Mouse (Mus musculus) heart, embryonic 10.5 days (tissue): ENCODE data around the gene Ahcyl2. TPM values are rescaled to one million over a fixed set of nuclear protein-coding genes. Genes with fewer than 3 reads are reported as not detected.

ENCODE experiments used
- DNase-seq: peaks from one replicate; pipeline ENCODE4 v3.0.0-alpha.2; 2017; ENCODE audit warnings: low spot score
- H3K27ac ChIP-seq: fragments of 300-500 bp; sonication (generic); 2 replicates; pipeline ENCODE4 v1.5.1; 2016; ENCODE audit warnings: mild to moderate bottlenecking
- H3K27me3 ChIP-seq: fragments of 300-500 bp; sonication (generic); 2 replicates; pipeline ENCODE4 v1.6.1; 2016; ENCODE audit warnings: mild to moderate bottlenecking; ENCODE audit not compliant: poor library complexity, insufficient read depth, severe bottlenecking
- H3K36me3 ChIP-seq: fragments of 300-500 bp; sonication (generic); 2 replicates; pipeline ENCODE4 v1.6.1; 2016; ENCODE audit warnings: mild to moderate bottlenecking, moderate library complexity
- H3K4me1 ChIP-seq: fragments of 300-500 bp; sonication (generic); 2 replicates; pipeline ENCODE4 v1.6.1; 2016; ENCODE audit warnings: mild to moderate bottlenecking
- H3K4me3 ChIP-seq: fragments of 300-500 bp; sonication (generic); 2 replicates; pipeline ENCODE4 v1.5.1; 2016; ENCODE audit warnings: mild to moderate bottlenecking, moderate library complexity
- H3K9me3 ChIP-seq: fragments of 300-500 bp; sonication (generic); 2 replicates; pipeline ENCODE4 v1.6.1; 2016; ENCODE audit warnings: mild to moderate bottlenecking, moderate library complexity
- WGBS: fragments of 180-500 bp; shearing (Covaris S2); methylation state at CpG from one replicate; pipeline ENCODE4 v1.1.7; 2016; 5-methylcytosine and 5-hydroxymethylcytosine counted together
- polyA plus RNA-seq: library from polyadenylated mRNA; unstranded; fragments of >200 nt; fragmentation: Nextera tagmentation; extraction: Ambion mirVana; gene quantifications from 2 replicates; pipeline ENCODE4 v1.2.1, GENCODE M21; 2016

Gene Ahcyl2
- polyA plus RNA-seq, 1 experiment from 2014 or later, result 13.5 TPM

DNA sequence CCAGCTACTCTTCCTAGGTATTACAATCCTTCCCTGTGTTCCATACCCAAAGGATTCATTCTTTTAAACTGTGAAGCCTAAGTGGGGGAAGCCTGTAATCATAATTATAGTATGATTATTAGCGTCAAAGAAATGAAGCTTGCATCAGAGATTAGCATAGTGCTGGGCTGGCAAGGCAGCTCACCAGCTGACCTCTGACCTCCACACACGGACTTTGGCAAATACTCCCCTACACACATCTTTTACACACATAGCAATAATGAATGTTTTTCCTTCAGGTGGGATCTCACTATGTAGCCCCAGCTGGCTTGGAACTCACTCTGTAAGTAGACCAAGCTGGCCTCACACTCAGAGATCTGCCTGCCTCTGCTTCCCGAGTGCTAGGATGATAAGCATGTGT is 84.1 kb downstream of the Ahcyl2 start:
- no peak overlapping the region for H3K27ac ChIP-seq
- WGBS, result 79% methylated on average over 3 of the region's 3 CpGs
- no peaks in the 10 kb centered on the region for H3K9me3 ChIP-seq
- H3K27me3 ChIP-seq, result no peaks in the 10 kb centered on the region
- H3K4me1 ChIP-seq, result peaks cover 23% of the 10 kb centered on the region
- no peak for DNase-seq
- H3K36me3 ChIP-seq, result no peaks in the 10 kb centered on the region
- H3K4me3 ChIP-seq, result no peak overlapping the region

- H3K27ac ChIP-seq, result peak overlapping the region; percentile 74
- H3K4me1 ChIP-seq, result peaks cover 34% of the 10 kb centered on the region
- peak overlapping the region; percentile 37 for H3K4me3 ChIP-seq
- no peaks in the 10 kb centered on the region for H3K9me3 ChIP-seq
- peak; percentile 84 for DNase-seq
- 29% methylated on average over 12 of the region's 12 CpGs for WGBS
- no peaks in the 10 kb centered on the region for H3K27me3 ChIP-seq
- no peaks in the 10 kb centered on the region for H3K36me3 ChIP-seq
Observed at GRCm38 (mm10) chr6:29853213-29853899, 85.5 kb downstream of the Ahcyl2 start.

DNA sequence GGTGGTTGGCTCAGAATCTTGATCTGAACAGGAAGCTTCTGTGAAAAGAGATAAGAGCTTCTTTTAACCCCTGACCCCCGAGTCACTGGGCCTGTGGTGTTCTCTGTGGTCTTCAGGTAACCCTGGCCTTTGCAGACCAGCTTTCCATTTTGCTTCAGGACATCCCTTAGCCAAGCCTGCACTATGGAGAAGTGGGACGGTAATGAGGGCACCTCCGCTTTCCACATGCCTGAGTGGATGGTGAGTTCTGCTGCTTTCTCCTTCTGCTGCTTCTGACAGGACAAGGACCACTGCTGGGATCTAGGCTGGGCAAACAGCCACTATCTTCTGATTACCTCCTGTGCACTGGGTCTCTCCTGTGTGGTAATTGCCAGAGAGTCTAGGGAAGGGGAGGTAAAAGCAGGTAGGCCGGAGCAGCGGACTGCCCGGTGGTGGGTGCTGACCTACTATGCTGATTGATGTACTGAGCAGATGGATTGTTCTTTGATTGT is 86.1 kb downstream of the Ahcyl2 start:
- H3K36me3 ChIP-seq, result no peaks in the 10 kb centered on the region
- 76% methylated on average over 6 of the region's 6 CpGs for WGBS
- H3K4me1 ChIP-seq, result peaks cover 38% of the 10 kb centered on the region
- DNase-seq, result no peak
- no peak overlapping the region; the same call in 1 of the 2 replicates for H3K4me3 ChIP-seq
- H3K9me3 ChIP-seq, result no peaks in the 10 kb centered on the region
- peak overlapping the region; percentile 74 for H3K27ac ChIP-seq
- no peaks in the 10 kb centered on the region for H3K27me3 ChIP-seq

DNA sequence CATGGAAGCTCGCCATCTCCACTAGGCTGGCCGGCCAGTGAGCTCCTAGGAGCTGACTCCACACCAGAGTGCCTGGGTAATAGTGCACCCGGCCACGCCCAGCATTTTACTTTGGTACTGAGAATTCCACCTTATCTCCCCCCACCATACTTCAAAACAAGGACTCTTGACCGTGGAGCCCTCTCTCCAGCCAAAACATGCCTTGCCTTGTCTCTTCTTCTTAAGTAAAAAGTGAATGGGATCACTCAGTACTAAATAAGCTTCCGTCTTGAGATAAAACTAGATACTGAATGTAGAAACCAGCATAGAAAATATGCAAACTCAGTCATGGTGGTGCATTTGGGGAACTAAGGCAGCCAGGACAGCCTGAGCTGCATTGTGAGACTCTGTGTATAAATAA is 90.8 kb downstream of the Ahcyl2 start:
- H3K4me1 ChIP-seq, result peaks cover 30% of the 10 kb centered on the region
- H3K4me3 ChIP-seq, result no peak overlapping the region
- peak; percentile 93 for DNase-seq
- peak overlapping the region; percentile 69 for H3K27ac ChIP-seq
- WGBS, result 52% methylated on average over 6 of the region's 6 CpGs
- H3K27me3 ChIP-seq, result no peaks in the 10 kb centered on the region
- 0 out of 2 replicates have a peak, but pooled peaks cover 6% of the 10 kb centered on the region for H3K36me3 ChIP-seq
- no peaks in the 10 kb centered on the region for H3K9me3 ChIP-seq

DNA sequence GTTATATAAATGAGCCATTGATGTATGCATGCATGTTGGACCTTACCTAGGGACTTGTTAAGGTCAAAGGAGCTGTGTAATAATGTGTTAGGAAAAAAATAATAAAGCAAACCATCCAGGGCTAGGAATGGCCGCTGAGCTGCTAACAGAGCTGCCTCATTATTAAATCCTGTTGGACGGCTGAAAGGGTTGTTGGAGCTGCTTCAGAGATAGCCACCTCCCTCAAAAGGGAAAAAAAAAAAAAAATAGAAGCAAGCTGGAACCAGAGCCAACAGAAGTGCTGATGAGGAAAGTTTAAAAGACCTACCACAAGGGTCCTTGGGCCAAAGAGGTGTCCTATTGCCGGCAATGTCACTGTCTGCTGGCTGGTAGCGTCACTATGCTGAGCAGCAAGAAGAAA is 91.5 kb downstream of the Ahcyl2 start:
- 72% methylated on average over 4 of the region's 4 CpGs for WGBS

DNA sequence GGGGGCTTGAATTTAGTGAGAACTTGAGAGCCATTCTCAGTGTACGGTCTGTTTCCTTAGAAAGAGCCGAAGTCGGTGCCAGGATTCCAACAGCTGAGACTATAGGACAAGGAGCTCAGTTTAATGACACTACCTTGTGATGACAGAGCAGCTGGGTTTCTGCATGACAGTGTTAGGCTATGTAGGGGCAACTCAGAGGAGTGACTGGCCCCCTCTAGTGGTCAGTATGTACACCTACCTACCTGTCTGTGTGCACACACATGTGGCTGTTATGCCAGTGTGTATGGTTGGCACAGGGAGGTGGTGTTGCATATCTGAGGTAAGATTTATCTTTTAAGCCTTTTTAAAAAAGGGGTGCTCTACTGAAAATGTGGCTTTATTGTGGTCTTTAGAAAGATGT is 92.4 kb downstream of the Ahcyl2 start:
- Histone ChIP-seq H3K4me3 (no peak overlapping the region), H3K27me3 (no peaks in the 10 kb centered on the region), H3K9me3 (no peaks in the 10 kb centered on the region), H3K27ac (0 out of 2 replicates have a peak overlapping the region, but pooled peaks have one; percentile 69), H3K4me1 (peaks cover 25% of the 10 kb centered on the region), H3K36me3 (0 out of 2 replicates have a peak, but pooled peaks cover 6% of the 10 kb centered on the region)
- DNase-seq, result no peak
- WGBS, result 79% methylated on average over 3 of the region's 3 CpGs

More for the DNA sequence above, 91.5 kb downstream of the Ahcyl2 start:
- Histone ChIP-seq H3K27ac (peak overlapping the region; percentile 69; the same call in 1 of the 2 replicates), H3K9me3 (no peaks in the 10 kb centered on the region), H3K4me3 (no peak overlapping the region), H3K4me1 (peaks cover 25% of the 10 kb centered on the region), H3K27me3 (no peaks in the 10 kb centered on the region), H3K36me3 (0 out of 2 replicates have a peak, but pooled peaks cover 6% of the 10 kb centered on the region)
- no peak for DNase-seq

DNA sequence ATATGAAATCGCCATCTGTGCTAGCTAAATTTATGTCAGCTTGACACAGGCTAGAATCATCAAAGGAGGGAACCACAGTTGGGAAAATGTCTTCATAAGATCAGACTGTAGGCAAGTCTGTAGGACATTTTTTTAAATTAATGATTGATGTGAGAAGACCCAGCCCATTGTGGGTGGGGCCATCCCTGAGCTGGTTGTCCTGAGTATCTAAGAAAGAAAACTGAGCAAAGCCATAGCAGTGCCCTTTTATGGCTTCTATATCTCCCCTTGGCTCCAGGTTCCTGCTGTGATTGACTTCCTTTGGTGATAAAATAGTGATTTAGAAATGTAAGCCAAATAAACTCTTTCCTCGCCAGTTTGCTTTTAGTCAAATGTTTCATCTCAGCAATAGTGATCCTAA is 97.1 kb downstream of the Ahcyl2 start:
- Histone ChIP-seq H3K27me3 (no peaks in the 10 kb centered on the region), H3K27ac (no peak overlapping the region), H3K4me1 (peaks cover 10% of the 10 kb centered on the region; the same call in 1 of the 2 replicates), H3K9me3 (no peaks in the 10 kb centered on the region), H3K36me3 (peaks cover 13% of the 10 kb centered on the region; the same call in 1 of the 2 replicates), H3K4me3 (no peak overlapping the region)
- no peak for DNase-seq
- 78% methylated on average over 2 of the region's 2 CpGs for WGBS

DNA sequence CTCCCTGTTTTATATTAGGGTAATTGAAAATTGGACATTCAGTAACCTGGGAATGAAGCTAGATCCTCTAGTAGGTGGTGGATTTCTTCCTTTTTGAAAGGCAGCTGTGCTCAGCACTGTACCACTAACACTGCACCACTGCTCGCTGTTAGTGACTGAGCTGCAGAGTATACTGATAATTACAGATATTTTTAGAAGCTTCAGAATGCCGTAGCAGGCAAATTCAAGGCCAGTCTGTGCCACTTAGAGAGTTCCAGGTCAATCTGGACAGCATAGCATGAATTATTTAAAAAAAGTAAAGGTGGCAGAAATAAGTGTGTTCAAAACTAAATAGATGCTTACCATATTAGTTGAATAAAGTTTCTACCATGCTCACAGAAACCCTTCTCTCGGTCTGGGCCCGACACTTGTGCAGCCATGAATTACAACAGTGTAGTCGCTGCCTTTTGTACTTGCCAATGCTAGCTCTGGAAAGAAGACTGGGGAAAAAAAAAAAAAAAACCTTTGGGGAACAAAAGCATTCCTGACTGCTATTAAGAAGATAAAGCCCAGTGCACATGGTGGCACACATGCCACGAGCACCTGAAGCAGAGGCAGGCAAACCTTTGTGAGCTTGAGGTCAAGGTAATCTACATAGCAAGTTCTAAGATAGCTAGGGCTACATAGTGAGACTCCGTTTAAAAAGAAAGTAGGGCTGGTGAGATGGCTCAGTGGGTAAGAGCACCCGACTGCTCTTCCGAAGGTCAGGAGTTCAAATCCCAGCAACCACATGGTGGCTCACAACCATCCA is 99.3 kb downstream of the Ahcyl2 start:
- H3K4me3 ChIP-seq, result no peak overlapping the region
- H3K36me3 ChIP-seq, result peaks cover 19% of the 10 kb centered on the region; the same call in 1 of the 2 replicates
- H3K4me1 ChIP-seq, result peaks cover 10% of the 10 kb centered on the region; the same call in 1 of the 2 replicates
- H3K9me3 ChIP-seq, result no peaks in the 10 kb centered on the region
- peak overlapping the region; percentile 72 for H3K27ac ChIP-seq
- H3K27me3 ChIP-seq, result no peaks in the 10 kb centered on the region
- DNase-seq, result no peak
- 66% methylated on average over 9 of the region's 9 CpGs for WGBS

GRCm38 (mm10) chr6:29868341-29868895 is 100.6 kb downstream of the Ahcyl2 start:
- H3K4me1 ChIP-seq, result peaks cover 10% of the 10 kb centered on the region; the same call in 1 of the 2 replicates
- no peak overlapping the region; the same call in 1 of the 2 replicates for H3K27ac ChIP-seq
- no peaks in the 10 kb centered on the region for H3K9me3 ChIP-seq
- H3K4me3 ChIP-seq, result no peak overlapping the region
- WGBS, result 79% methylated on average over 2 of the region's 2 CpGs
- peaks cover 13% of the 10 kb centered on the region; the same call in 1 of the 2 replicates for H3K36me3 ChIP-seq
- DNase-seq, result no peak
- no peaks in the 10 kb centered on the region for H3K27me3 ChIP-seq

DNA sequence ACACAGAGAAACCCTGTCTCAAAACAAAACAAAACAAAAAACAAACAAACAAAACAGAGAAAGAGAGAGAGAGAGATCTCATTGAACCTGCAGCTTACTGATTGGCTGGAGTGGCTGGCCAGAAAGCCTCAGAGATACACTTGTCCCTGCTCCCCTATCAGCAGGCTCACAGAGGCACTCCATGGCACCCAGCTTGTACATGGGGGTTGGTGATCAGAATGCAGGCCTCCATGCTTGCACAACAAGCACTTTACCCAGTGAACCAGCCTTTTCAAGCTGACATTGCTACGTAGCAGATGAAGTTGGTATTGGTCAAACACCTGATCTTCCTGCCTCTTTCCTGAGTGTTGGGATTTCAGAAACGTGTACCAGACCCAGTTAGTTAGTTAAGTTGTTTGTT is 105.8 kb downstream of the Ahcyl2 start:
- Histone ChIP-seq H3K27me3 (no peaks in the 10 kb centered on the region), H3K27ac (peak overlapping the region; percentile 69), H3K9me3 (no peaks in the 10 kb centered on the region), H3K36me3 (peaks cover 11% of the 10 kb centered on the region; the same call in 1 of the 2 replicates), H3K4me3 (no peak overlapping the region), H3K4me1 (peaks cover 12% of the 10 kb centered on the region)
- WGBS, result 48% methylated on average over 2 of the region's 2 CpGs
- DNase-seq, result no peak

DNA sequence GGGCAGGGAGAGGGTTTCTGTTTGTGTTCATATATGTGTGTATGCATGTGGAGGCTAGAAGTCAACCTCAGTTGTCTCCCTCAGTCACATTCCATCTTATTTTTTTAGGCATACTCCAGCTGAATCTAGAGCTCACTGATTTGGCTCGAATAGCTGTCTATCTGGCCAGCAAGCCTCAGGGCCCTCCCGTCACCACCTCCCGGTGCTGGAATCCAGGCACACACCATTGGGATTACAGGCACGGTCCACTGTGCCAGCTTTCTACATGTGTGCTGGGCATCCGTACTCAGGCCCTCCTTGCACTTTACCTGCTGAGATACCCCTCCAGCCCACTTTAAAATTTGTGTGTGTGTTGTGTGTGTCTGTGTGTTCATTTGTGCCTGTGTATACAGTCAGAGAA is 107.8 kb downstream of the Ahcyl2 start:
- H3K4me3 ChIP-seq, result no peak overlapping the region
- H3K4me1 ChIP-seq, result peaks cover 18% of the 10 kb centered on the region
- H3K27ac ChIP-seq, result peak overlapping the region; percentile 23; the same call in 1 of the 2 replicates
- H3K36me3 ChIP-seq, result peaks cover 7% of the 10 kb centered on the region; the same call in 1 of the 2 replicates
- no peaks in the 10 kb centered on the region for H3K27me3 ChIP-seq
- DNase-seq, result no peak
- WGBS, result 53% methylated on average over 5 of the region's 5 CpGs
- no peaks in the 10 kb centered on the region for H3K9me3 ChIP-seq

DNA sequence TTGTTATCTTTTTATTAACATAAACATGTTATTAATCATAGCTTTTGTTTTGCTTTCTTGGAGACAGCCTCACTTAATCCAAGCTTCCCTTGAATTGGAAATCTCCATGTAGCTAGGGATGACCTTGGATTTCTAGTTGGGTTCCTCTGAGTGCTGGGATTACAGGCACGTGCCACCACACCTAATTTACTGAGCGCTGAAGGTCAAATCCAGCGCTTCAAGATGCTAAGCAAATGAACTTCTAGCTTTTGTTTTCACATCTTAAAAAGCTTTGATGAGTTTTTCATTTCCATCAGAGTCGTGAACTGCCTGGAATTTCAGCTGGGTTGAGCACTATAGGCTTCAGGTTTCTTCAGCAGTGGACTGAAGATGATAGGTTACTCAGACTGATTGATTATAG is 109.0 kb downstream of the Ahcyl2 start:
- no peaks in the 10 kb centered on the region for H3K27me3 ChIP-seq
- no peak overlapping the region for H3K27ac ChIP-seq
- H3K9me3 ChIP-seq, result no peaks in the 10 kb centered on the region
- WGBS, result 82% methylated on average over 4 of the region's 4 CpGs
- no peaks in the 10 kb centered on the region; the same call in 1 of the 2 replicates for H3K36me3 ChIP-seq
- DNase-seq, result no peak
- H3K4me1 ChIP-seq, result peaks cover 27% of the 10 kb centered on the region
- no peak overlapping the region for H3K4me3 ChIP-seq
